Mouse (Mus musculus): ENCODE measurements around the gene Ushbp1. TPM values are rescaled to one million over a fixed set of nuclear protein-coding genes. Genes with fewer than 3 reads are reported as not detected.

Ushbp1 gene
- polyA plus RNA-seq, 1 experiment from 2014 or later = 6.8 TPM

DNA sequence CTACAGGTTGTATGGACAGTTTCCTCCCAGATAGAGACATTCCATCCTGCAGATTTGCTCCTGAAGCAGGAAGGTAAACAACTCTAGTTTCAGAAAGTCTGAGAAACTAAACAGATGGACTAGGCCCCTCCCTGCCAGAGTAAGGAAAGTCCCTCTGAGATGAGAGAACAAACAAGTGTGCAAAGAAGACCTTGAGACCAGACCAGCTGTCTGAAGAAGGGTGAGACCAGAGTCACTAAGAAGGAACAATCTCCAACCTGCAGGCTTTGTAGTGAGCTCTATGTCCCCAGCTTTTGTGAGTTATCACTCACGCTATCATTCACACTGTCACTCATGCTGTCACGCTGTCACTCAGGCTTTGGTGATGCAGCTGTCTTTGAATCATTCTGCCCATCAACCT lies 3.9 kb downstream of the Ushbp1 start:
- H3K27me3 ChIP-seq (replicated peaks) = no peaks in the 10 kb centered on the region
- no peaks in the 10 kb centered on the region for H3K9me3 ChIP-seq
- no peaks in the 10 kb centered on the region for H3K36me3 ChIP-seq
- no peak overlapping the region for H3K27ac ChIP-seq
- no peak overlapping the region for H3K9ac ChIP-seq
- no peak overlapping the region for H3K4me3 ChIP-seq
- peaks cover 8% of the 10 kb centered on the region for H3K4me1 ChIP-seq
- ATAC-seq (ENCODE audit: low FRiP score, low read depth) = no peak
- H3K4me2 ChIP-seq (replicated peaks) = no peak overlapping the region
- WGBS = 86% methylated on average over 2 of the region's 2 CpGs

DNA sequence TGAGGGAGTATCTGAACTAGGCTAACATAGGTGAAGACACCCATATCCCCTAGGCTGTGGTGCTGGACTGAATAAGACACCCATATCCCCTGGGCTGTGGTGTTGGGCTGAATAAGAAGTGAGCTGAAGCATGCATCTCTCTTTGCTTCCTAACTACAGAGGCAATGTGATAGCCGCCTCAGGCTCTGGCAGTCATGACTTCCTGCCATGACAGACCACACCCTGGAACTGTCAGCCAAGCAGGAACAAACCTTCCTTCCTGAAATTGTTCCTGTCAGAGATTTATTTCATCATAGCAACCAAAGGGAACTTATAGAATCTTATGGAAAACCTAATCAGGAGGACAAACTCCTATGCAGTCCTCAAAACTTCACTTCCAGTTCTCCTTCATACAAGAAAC lies 7.3 kb downstream of the Ushbp1 start:
- ATAC-seq (ENCODE audit: low FRiP score, low read depth) = no peak
- Histone ChIP-seq H3K36me3 (no peaks in the 10 kb centered on the region), H3K9ac (no peak overlapping the region), H3K9me3 (no peaks in the 10 kb centered on the region), H3K4me2 (replicated peaks) (no peak overlapping the region), H3K27ac (no peak overlapping the region), H3K27me3 (replicated peaks) (no peaks in the 10 kb centered on the region), H3K4me3 (no peak overlapping the region), H3K4me1 (peaks cover 11% of the 10 kb centered on the region; the same call in 1 of the 2 replicates)
- WGBS = 76% methylated on average over 1 of the region's 1 CpGs

DNA sequence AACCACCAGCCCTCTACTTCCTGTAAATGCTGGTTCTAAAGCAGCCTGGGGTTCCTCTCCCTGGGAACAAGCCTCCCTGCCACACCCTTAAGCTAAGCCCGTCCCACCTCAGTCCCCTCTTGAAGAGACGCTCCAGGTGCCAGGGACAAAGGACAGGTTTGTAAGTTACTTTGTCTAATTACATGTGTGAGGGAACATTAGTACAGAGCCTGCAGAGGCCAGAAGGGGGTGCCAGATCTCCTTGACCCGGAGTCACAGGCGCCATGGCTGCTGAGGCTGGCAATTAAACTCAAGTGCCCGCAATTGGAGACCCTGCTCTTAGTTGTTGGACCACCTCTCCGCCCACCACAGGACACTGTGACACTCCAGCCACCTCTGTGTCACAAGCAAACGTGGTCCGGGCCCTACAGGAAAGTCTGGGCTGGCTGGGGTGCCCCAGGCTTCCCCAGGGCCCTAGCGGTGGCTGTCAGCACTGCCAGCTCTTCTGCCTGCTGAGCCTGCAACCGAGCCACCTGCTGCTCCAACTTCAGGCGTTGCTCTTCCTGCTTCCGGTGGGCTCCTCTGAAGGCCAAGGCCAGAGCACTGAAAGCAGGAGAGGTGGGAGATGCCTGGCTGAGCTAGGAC lies 10.3 kb downstream of the Ushbp1 start:
- H3K9ac ChIP-seq = no peak overlapping the region
- H3K9me3 ChIP-seq = no peaks in the 10 kb centered on the region
- no peak for ATAC-seq (ENCODE audit: low FRiP score, low read depth)
- H3K27me3 ChIP-seq (replicated peaks) = no peaks in the 10 kb centered on the region
- no peak overlapping the region for H3K4me3 ChIP-seq
- H3K36me3 ChIP-seq = no peaks in the 10 kb centered on the region
- peaks cover 15% of the 10 kb centered on the region for H3K4me1 ChIP-seq
- 70% methylated on average over 12 of the region's 12 CpGs for WGBS
- H3K27ac ChIP-seq = no peak overlapping the region
- H3K4me2 ChIP-seq (replicated peaks) = no peak overlapping the region

DNA sequence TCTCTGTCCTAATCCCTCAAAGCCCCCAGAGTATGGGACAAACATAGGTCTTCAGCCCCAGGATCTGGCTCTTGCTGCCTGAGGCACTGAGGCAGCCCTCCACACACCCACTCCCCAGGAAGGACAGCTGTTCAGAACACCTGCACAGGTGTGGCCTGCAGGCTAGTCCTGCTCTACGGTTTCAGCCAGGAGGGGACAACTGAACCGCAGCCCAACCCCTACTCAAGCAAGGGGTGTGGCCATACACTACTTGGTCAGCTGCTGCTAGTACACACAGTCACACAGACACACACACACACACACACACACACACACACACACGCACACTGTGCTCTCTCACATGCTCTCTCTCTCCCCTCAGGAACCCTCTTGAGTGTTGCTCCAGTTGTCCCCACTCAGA lies 11.7 kb downstream of the Ushbp1 start:
- no peaks in the 10 kb centered on the region for H3K36me3 ChIP-seq
- WGBS = 60% methylated on average over 3 of the region's 3 CpGs
- no peak overlapping the region for H3K9ac ChIP-seq
- no peak overlapping the region for H3K27ac ChIP-seq
- no peak overlapping the region for H3K4me2 ChIP-seq (replicated peaks)
- H3K9me3 ChIP-seq = no peaks in the 10 kb centered on the region
- no peak for ATAC-seq (ENCODE audit: low FRiP score, low read depth)
- no peaks in the 10 kb centered on the region for H3K27me3 ChIP-seq (replicated peaks)
- no peak overlapping the region for H3K4me3 ChIP-seq
- peaks cover 30% of the 10 kb centered on the region for H3K4me1 ChIP-seq

DNA sequence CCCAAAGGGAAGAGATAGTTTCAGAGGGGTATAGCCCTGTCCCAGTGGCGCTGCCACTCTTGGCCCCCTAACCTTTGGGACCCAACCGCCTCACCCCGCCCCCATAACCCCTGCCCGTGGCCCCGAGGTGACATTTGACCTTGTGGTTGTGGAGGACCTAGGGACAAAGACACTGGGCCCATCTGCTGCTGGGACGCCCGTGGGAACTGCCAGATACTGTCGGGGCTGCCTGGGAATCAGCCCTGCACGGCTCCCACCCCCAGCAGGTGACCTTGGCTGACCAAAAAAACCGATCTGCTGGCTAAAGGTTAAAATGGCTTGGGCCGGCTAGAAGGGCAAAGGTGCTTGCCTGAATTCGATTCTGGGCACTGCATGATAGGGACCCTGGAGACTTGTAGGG lies 12.2 kb downstream of the Ushbp1 start:
- no peak for ATAC-seq (ENCODE audit: low FRiP score, low read depth)
- 0 out of 2 replicates have a peak overlapping the region, but pooled peaks have one; percentile 93 for H3K27ac ChIP-seq
- no peaks in the 10 kb centered on the region for H3K27me3 ChIP-seq (replicated peaks)
- no peak overlapping the region for H3K9ac ChIP-seq
- peaks cover under 1% of the 10 kb centered on the region; the same call in 1 of the 2 replicates for H3K36me3 ChIP-seq
- H3K9me3 ChIP-seq = no peaks in the 10 kb centered on the region
- H3K4me3 ChIP-seq = no peak overlapping the region
- no peak overlapping the region for H3K4me2 ChIP-seq (replicated peaks)
- peaks cover 34% of the 10 kb centered on the region for H3K4me1 ChIP-seq
- 10% methylated on average over 12 of the region's 12 CpGs for whole genome bisulfite sequencing

DNA sequence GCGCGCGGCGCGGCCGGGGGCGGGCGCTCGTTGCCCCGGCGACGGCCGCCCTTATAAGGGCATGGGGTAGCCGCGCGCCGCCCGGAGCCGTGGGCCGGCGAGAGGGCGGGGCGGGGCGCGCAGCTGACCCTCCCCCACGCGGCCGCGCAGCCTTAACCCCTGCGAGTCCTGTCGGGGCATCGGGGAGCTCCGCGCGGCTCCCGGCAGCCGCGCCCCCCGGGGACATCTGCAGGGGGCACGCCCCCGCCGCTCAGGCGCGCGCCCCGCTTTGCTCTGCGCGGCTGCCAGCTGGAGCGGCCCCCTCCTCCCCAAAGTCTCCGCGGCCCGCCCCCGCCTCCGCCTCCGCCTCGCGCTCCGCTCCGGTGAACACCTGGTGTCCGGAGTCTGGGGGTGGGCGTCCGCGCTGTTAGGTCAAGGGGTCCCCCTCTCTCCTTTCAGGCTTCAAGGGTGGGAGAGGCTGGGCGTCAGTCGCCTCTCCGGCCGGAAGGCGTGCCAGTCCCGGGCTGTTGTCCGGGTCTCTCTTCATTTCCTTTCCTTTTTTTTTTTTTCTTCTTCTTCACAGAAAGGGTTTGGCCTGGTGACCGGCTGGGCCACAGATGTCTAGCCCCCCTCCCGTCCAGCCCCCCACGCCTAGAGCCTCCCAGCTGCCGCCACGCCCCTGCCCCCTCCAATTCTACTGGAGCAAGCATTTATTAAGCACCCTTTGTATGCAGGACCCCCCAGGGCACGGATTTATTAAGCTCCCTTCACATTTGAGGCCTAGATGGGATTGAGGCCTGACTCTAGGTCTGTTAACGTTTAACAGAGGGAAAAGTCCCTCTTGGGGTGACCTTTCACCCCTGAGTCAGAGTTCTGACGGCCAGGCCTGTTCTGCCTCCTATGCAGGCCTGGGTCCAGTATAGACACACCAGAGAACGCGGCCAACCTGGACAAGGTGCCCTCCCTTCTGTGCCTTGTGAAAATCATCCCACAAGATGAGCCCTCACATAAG lies 13.3 kb downstream of the Ushbp1 start:
- H3K9ac ChIP-seq = peak overlapping the region; percentile 84
- H3K9me3 ChIP-seq = no peaks in the 10 kb centered on the region
- peaks cover 8% of the 10 kb centered on the region for H3K36me3 ChIP-seq
- H3K4me1 ChIP-seq = peaks cover 38% of the 10 kb centered on the region
- no peaks in the 10 kb centered on the region for H3K27me3 ChIP-seq (replicated peaks)
- peak overlapping the region; percentile 93 for H3K27ac ChIP-seq
- ATAC-seq (ENCODE audit: low FRiP score, low read depth) = peak; percentile 84
- H3K4me3 ChIP-seq = peak overlapping the region; percentile 81
- 2% methylated on average over 80 of the region's 80 CpGs for WGBS
- peak overlapping the region; percentile 99 for H3K4me2 ChIP-seq (replicated peaks)

DNA sequence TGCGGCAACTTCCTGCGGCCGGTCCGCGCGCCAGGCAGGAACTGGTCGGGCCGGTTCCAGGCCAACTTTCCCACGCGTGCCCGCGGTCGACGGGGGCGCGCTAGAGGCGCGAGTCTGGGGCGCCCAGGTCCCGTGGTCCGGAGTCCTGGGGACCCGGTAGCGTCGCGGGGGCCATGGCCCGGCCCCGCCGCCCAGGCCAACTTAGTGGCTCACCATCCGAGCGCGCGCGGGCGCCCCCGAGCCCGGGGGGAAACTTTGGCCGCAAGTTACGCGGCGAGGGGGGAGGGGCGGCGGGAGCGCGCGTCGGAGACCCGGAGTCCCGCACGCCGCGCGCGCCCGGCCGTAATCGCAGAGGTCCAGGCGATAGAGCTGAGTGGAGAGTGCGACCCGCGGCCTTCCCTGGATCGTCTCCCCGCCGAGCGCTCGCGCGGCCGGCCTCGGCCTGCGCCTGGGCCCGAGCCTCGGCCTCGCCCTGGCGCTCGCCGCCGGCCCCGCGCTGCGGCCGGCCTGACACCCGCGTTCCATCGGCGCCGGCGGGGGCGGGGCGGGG lies 14.1 kb downstream of the Ushbp1 start, which contains the start of gene Nr2f6:
Gene Nr2f6 (minus strand): TSS at position 540 of the 550 bp plus-strand sequence.
- Histone ChIP-seq H3K27me3 (replicated peaks) (no peaks in the 10 kb centered on the region; the same call in 1 of the 2 replicates), H3K36me3 (peaks cover 8% of the 10 kb centered on the region), H3K27ac (peak within 1 kb of the TSS; percentile 93), H3K4me1 (peaks cover 44% of the 10 kb centered on the region), H3K9ac (peak within 1 kb of the TSS; percentile 84), H3K4me3 (peak within 1 kb of the TSS; percentile 81), H3K4me2 (replicated peaks) (peak within 1 kb of the TSS; percentile 99), H3K9me3 (no peaks in the 10 kb centered on the region)
- peak; percentile 35; the same call in 1 of the 2 replicates for ATAC-seq (ENCODE audit: low FRiP score, low read depth)
- under 1% methylated on average over 75 of the region's 89 CpGs for WGBS

DNA sequence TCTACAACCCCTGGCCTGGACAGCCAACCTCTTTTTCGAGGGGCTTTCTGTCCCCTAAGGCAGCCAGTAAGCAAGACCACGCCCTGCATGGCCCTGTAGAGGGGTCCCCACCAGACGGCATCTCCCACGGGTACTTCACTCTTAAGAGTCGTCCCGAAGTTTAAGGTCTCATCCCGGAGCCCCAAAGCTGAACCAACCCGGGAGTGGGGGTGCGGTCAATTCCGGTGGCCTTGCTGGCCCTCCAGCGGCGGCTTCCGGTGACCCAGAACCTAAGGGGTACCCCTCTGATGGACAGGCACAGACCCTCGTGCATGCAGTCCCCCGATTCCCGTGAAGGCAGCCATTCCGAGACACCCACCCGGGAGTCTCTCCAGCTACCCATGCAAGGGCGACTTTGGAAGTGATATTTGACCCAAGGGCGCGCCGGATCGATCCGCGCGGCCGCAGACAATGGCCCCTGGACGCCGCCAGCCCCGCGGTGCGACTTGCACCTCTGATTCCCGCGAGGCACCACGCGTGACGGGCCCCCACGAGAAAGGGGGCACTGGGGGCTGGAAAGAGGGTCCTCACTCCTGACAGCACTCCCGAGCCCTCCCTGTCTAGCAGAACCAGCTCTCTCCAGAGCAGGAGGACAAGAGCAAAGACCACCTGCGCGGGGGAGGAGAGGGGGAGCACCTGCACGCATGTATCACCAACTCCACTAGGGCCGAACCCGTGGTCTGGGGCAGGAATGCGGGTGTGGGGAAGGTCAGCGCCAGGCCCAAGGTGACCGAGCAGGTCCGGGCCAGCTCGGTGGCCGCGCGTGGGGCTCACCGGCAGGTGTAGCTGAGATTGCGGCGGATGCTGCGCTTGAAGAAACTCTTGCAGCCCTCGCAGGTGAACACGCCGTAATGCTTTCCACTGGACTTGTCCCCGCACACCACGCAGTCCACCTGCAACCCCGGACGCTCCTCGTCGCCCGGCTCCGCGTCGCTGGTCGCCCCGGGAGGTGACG lies 15.1 kb downstream of the Ushbp1 start:
- H3K9ac ChIP-seq = peak overlapping the region; percentile 84
- H3K27me3 ChIP-seq (replicated peaks) = no peaks in the 10 kb centered on the region; the same call in 1 of the 2 replicates
- peaks cover 8% of the 10 kb centered on the region for H3K36me3 ChIP-seq
- H3K27ac ChIP-seq = no peak overlapping the region
- peaks cover 54% of the 10 kb centered on the region for H3K4me1 ChIP-seq
- H3K4me3 ChIP-seq = peak overlapping the region; percentile 81
- ATAC-seq (ENCODE audit: low FRiP score, low read depth) = no peak
- peak overlapping the region; percentile 99 for H3K4me2 ChIP-seq (replicated peaks)
- H3K9me3 ChIP-seq = no peaks in the 10 kb centered on the region
- WGBS = 1% methylated on average over 72 of the region's 72 CpGs

DNA sequence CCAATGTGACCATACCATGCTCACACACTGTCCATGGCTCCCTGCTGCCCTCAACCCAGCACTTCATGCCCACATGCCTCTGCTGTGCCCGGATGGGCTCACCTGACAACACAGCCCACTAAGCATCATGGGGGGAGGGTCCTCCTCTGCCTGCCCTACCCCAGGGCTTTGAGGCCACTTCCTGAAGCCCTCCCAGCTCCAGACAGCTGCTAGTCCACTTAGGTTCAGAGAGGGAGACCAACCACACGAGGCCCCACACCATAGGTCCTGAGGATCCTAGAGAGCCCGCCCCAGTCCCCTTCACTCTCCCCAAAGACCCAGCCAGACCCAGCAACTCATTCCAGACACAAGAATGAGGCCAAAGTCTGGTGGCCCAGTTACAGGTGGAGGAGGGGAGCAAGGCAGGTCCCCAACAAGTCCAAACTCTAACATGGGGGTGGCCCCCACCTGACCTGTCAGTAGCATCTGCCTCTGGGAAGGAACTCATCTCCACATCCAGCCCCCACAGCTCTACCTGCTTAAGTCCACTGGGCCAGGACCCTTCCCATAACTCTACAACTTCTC lies 16.0 kb downstream of the Ushbp1 start:
- Histone ChIP-seq H3K4me1 (peaks cover 60% of the 10 kb centered on the region), H3K36me3 (peaks cover 10% of the 10 kb centered on the region), H3K9me3 (no peaks in the 10 kb centered on the region), H3K4me3 (peak overlapping the region; percentile 81), H3K27ac (no peak overlapping the region), H3K9ac (peak overlapping the region; percentile 84), H3K27me3 (replicated peaks) (no peaks in the 10 kb centered on the region; the same call in 1 of the 2 replicates), H3K4me2 (replicated peaks) (peak overlapping the region; percentile 99)
- ATAC-seq (ENCODE audit: low FRiP score, low read depth) = no peak
- WGBS = 38% methylated on average over 3 of the region's 3 CpGs

DNA sequence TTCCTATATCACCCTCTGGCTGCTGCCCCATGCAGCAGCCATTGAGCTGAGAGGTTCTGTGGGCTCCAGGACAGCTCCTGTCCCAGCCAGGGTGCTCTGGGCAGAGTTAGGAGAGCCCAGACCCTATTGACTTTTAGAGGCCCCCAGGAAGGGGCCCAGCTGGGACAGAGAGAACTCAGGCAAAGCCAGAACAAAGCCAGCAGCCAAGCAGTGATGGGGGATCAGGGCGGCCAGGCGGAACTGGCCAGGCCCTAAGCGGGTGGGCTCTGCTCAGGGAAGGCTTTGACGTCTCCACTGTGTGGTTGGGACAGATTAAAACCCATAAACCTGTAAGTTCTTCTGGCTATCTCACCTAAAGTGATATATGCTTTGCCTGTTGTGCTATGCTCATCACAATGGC lies 16.6 kb downstream of the Ushbp1 start:
- WGBS = 33% methylated on average over 4 of the region's 4 CpGs
- H3K4me1 ChIP-seq = peaks cover 60% of the 10 kb centered on the region
- ATAC-seq (ENCODE audit: low FRiP score, low read depth) = no peak
- no peaks in the 10 kb centered on the region for H3K9me3 ChIP-seq
- H3K9ac ChIP-seq = peak overlapping the region; percentile 84; the same call in 1 of the 2 replicates
- H3K27ac ChIP-seq = no peak overlapping the region
- peak overlapping the region; percentile 81 for H3K4me3 ChIP-seq
- no peaks in the 10 kb centered on the region; the same call in 1 of the 2 replicates for H3K27me3 ChIP-seq (replicated peaks)
- peak overlapping the region; percentile 99 for H3K4me2 ChIP-seq (replicated peaks)
- peaks cover 15% of the 10 kb centered on the region for H3K36me3 ChIP-seq
